Mouse (Mus musculus): Measurements from ENCODE around the gene Fbxo47. TPM values are rescaled to one million over a fixed set of nuclear protein-coding genes. Genes with fewer than 3 reads are reported as not detected.

Gene Fbxo47
- polyA plus RNA-seq, 1 experiment from 2014 or later, result 0.60 TPM

- H3K4me2 ChIP-seq (ENCODE audit: low read depth, low read length), result no peak overlapping the region
- H3K4me3 ChIP-seq (ENCODE audit: low read depth, low read length), result no peak overlapping the region
- H3K4me1 ChIP-seq (ENCODE audit: control insufficient read depth, insufficient read depth, low read length), result peaks cover 48% of the 10 kb centered on the region
- peaks cover 3% of the 10 kb centered on the region; the same call in 1 of the 2 replicates for H3K36me3 ChIP-seq (replicated peaks; ENCODE audit: control insufficient read depth, insufficient read depth, low read depth, low read length)
- peak overlapping the region; percentile 2; the same call in 1 of the 2 replicates for H3K9ac ChIP-seq (replicated peaks; ENCODE audit: low read length)
- H3K27me3 ChIP-seq (ENCODE audit: control insufficient read depth, insufficient read depth, low read length), result no peaks in the 10 kb centered on the region
- DNase-seq (ENCODE audit: low spot score), result no peak
- 54% methylated on average over 7 of the region's 7 CpGs for WGBS
- no peaks in the 10 kb centered on the region for H3K9me3 ChIP-seq (replicated peaks; ENCODE audit: control insufficient read depth, low read length)
- no peak for ATAC-seq (replicated peaks; ENCODE audit: insufficient number of reproducible peaks, low FRiP score, low TSS enrichment, low read depth)
- peak overlapping the region; percentile 35; the same call in 1 of the 2 replicates for H3K27ac ChIP-seq (replicated peaks; ENCODE audit: low read depth, low read length)
Measured at GRCm38 (mm10) chr11:97809235-97810121, 74.5 kb downstream of the Fbxo47 start.

- Histone ChIP-seq H3K4me2 (ENCODE audit: low read depth, low read length) (no peak overlapping the region), H3K4me3 (ENCODE audit: low read depth, low read length) (no peak overlapping the region), H3K27me3 (ENCODE audit: control insufficient read depth, insufficient read depth, low read length) (no peaks in the 10 kb centered on the region), H3K9ac (replicated peaks; ENCODE audit: low read length) (peak overlapping the region; percentile 2; the same call in 1 of the 2 replicates), H3K36me3 (replicated peaks; ENCODE audit: control insufficient read depth, insufficient read depth, low read depth, low read length) (peaks cover 3% of the 10 kb centered on the region; the same call in 1 of the 2 replicates), H3K4me1 (ENCODE audit: control insufficient read depth, insufficient read depth, low read length) (peaks cover 54% of the 10 kb centered on the region), H3K27ac (replicated peaks; ENCODE audit: low read depth, low read length) (peak overlapping the region; percentile 35; the same call in 1 of the 2 replicates), H3K9me3 (replicated peaks; ENCODE audit: control insufficient read depth, low read length) (no peaks in the 10 kb centered on the region)
- ATAC-seq (replicated peaks; ENCODE audit: insufficient number of reproducible peaks, low FRiP score, low TSS enrichment, low read depth), result no peak
- DNase-seq (ENCODE audit: low spot score), result peak; percentile 24
- WGBS, result 26% methylated on average over 5 of the region's 5 CpGs
Measured at GRCm38 (mm10) chr11:97808621-97809234, 75.2 kb downstream of the Fbxo47 start.

GRCm38 (mm10) chr11:97808093-97808492, 75.9 kb downstream of the Fbxo47 start:
- 57% methylated on average over 2 of the region's 2 CpGs for WGBS
- no peaks in the 10 kb centered on the region for H3K9me3 ChIP-seq (replicated peaks; ENCODE audit: control insufficient read depth, low read length)
- H3K4me2 ChIP-seq (ENCODE audit: low read depth, low read length), result no peak overlapping the region
- peak overlapping the region; percentile 52 for H3K27ac ChIP-seq (replicated peaks; ENCODE audit: low read depth, low read length)
- H3K27me3 ChIP-seq (ENCODE audit: control insufficient read depth, insufficient read depth, low read length), result no peaks in the 10 kb centered on the region
- peaks cover 50% of the 10 kb centered on the region for H3K4me1 ChIP-seq (ENCODE audit: control insufficient read depth, insufficient read depth, low read length)
- ATAC-seq (replicated peaks; ENCODE audit: insufficient number of reproducible peaks, low FRiP score, low TSS enrichment, low read depth) (no peak), DNase-seq (ENCODE audit: low spot score) (peak; percentile 74)
- no peak overlapping the region for H3K4me3 ChIP-seq (ENCODE audit: low read depth, low read length)
- peaks cover 3% of the 10 kb centered on the region; the same call in 1 of the 2 replicates for H3K36me3 ChIP-seq (replicated peaks; ENCODE audit: control insufficient read depth, insufficient read depth, low read depth, low read length)
- no peak overlapping the region for H3K9ac ChIP-seq (replicated peaks; ENCODE audit: low read length)

DNA sequence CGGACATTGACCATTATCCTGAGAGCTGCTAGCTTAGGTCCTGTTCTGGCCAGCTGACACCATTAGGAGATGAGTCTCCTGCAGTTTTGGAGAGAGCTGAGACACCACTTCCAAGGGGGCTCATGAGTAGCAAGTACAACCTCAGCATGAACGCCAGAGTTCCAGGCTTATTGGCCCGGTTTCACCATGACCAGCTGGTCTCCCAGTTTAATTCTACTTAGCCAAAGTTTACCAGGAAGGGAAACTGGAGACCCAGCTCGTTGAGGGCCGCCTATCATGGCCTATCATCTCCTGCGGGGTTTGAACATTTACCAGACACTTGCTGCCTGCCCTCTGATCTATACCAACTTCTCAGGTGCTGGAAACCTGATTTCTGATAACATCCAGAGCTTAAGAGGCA, 76.3 kb downstream of the Fbxo47 start:
- no peak for ATAC-seq (replicated peaks; ENCODE audit: insufficient number of reproducible peaks, low FRiP score, low TSS enrichment, low read depth)

GRCm38 (mm10) chr11:97806613-97806964, 77.4 kb downstream of the Fbxo47 start:
- Histone ChIP-seq H3K27me3 (ENCODE audit: control insufficient read depth, insufficient read depth, low read length) (no peaks in the 10 kb centered on the region), H3K4me1 (ENCODE audit: control insufficient read depth, insufficient read depth, low read length) (peaks cover 39% of the 10 kb centered on the region), H3K27ac (replicated peaks; ENCODE audit: low read depth, low read length) (no peak overlapping the region), H3K4me3 (ENCODE audit: low read depth, low read length) (no peak overlapping the region), H3K4me2 (ENCODE audit: low read depth, low read length) (no peak overlapping the region; the same call in 1 of the 2 replicates), H3K36me3 (replicated peaks; ENCODE audit: control insufficient read depth, insufficient read depth, low read depth, low read length) (peaks cover 3% of the 10 kb centered on the region; the same call in 1 of the 2 replicates), H3K9me3 (replicated peaks; ENCODE audit: control insufficient read depth, low read length) (no peaks in the 10 kb centered on the region), H3K9ac (replicated peaks; ENCODE audit: low read length) (0 out of 2 replicates have a peak overlapping the region, but pooled peaks have one; percentile 18)
- ATAC-seq (replicated peaks; ENCODE audit: insufficient number of reproducible peaks, low FRiP score, low TSS enrichment, low read depth) (no peak), DNase-seq (ENCODE audit: low spot score) (no peak)
- 69% methylated on average over 7 of the region's 7 CpGs for WGBS

More for the DNA sequence above, 76.3 kb downstream of the Fbxo47 start:
- no peak overlapping the region for H3K4me3 ChIP-seq (ENCODE audit: low read depth, low read length)
- H3K9ac ChIP-seq (replicated peaks; ENCODE audit: low read length), result no peak overlapping the region
- H3K27ac ChIP-seq (replicated peaks; ENCODE audit: low read depth, low read length), result peak overlapping the region; percentile 52
- no peak overlapping the region for H3K4me2 ChIP-seq (ENCODE audit: low read depth, low read length)
- H3K27me3 ChIP-seq (ENCODE audit: control insufficient read depth, insufficient read depth, low read length), result no peaks in the 10 kb centered on the region
- no peak for DNase-seq (ENCODE audit: low spot score)
- WGBS, result 32% methylated on average over 6 of the region's 6 CpGs
- peaks cover 3% of the 10 kb centered on the region; the same call in 1 of the 2 replicates for H3K36me3 ChIP-seq (replicated peaks; ENCODE audit: control insufficient read depth, insufficient read depth, low read depth, low read length)
- peaks cover 46% of the 10 kb centered on the region for H3K4me1 ChIP-seq (ENCODE audit: control insufficient read depth, insufficient read depth, low read length)
- H3K9me3 ChIP-seq (replicated peaks; ENCODE audit: control insufficient read depth, low read length), result no peaks in the 10 kb centered on the region

GRCm38 (mm10) chr11:97805662-97806612, 78.0 kb downstream of the Fbxo47 start:
- H3K27ac ChIP-seq (replicated peaks; ENCODE audit: low read depth, low read length), result peak overlapping the region; percentile 35; the same call in 1 of the 2 replicates
- ATAC-seq (replicated peaks; ENCODE audit: insufficient number of reproducible peaks, low FRiP score, low TSS enrichment, low read depth) (no peak; the same call in 1 of the 2 replicates), DNase-seq (ENCODE audit: low spot score) (no peak)
- no peaks in the 10 kb centered on the region for H3K9me3 ChIP-seq (replicated peaks; ENCODE audit: control insufficient read depth, low read length)
- no peaks in the 10 kb centered on the region for H3K27me3 ChIP-seq (ENCODE audit: control insufficient read depth, insufficient read depth, low read length)
- peaks cover 42% of the 10 kb centered on the region for H3K4me1 ChIP-seq (ENCODE audit: control insufficient read depth, insufficient read depth, low read length)
- peaks cover 3% of the 10 kb centered on the region; the same call in 1 of the 2 replicates for H3K36me3 ChIP-seq (replicated peaks; ENCODE audit: control insufficient read depth, insufficient read depth, low read depth, low read length)
- H3K4me3 ChIP-seq (ENCODE audit: low read depth, low read length), result no peak overlapping the region
- peak overlapping the region; percentile 7; the same call in 1 of the 2 replicates for H3K4me2 ChIP-seq (ENCODE audit: low read depth, low read length)
- 0 out of 2 replicates have a peak overlapping the region, but pooled peaks have one; percentile 18 for H3K9ac ChIP-seq (replicated peaks; ENCODE audit: low read length)
- WGBS, result 52% methylated on average over 15 of the region's 15 CpGs

All from embryonic facial prominence, embryonic 11.5 days (tissue).